Mouse (Mus musculus) adrenal gland, postnatal 10 days (tissue): ENCODE data around the gene Lbr. TPM values are rescaled to one million over a fixed set of nuclear protein-coding genes. Genes with fewer than 3 reads are reported as not detected.

Experiments used
- DNase-seq: peaks from one replicate; pipeline ENCODE4 v3.0.0; 2021; ENCODE audit warnings: mixed read lengths
- total RNA-seq, 2 experiments: library from RNA; stranded (reverse); gene quantifications; 2 replicates each; pipeline ENCODE4 v1.2.3; 2021

The Lbr gene
- total RNA-seq, 2 experiments from 2014 or later = 35.9 to 36.6 TPM

GRCm38 (mm10) chr1:181771871-181772270 is 71.0 kb downstream of the Lbr start:
- no peak for DNase-seq

- no peak for DNase-seq
Measured at GRCm38 (mm10) chr1:181769392-181769791, 73.5 kb downstream of the Lbr start.

Other genes with a start within 250 kb of the Lbr start
- gene Enah, start 176.9 kb upstream of the Lbr start, total RNA-seq = 10 to 100 TPM; 58.9 to 72.2 TPM